Mouse (Mus musculus) cerebellum, adult 2 months (tissue): ENCODE data around the gene Xpnpep1. TPM values are rescaled to one million over a fixed set of nuclear protein-coding genes. Genes with fewer than 3 reads are reported as not detected.

Source experiments
- DNase-seq, 2 experiments: peaks; one replicate each; pipeline ENCODE4 v3.0.0; 2021
- H3K27ac ChIP-seq: fragments of 200-500 bp; 2 replicates; pipeline ENCODE4 v1.5.1; 2012; ENCODE audit warnings: low read length, control low read depth, inconsistent platforms; ENCODE audit not compliant: insufficient read depth
- H3K27me3 ChIP-seq: fragments of 200-500 bp; 2 replicates; pipeline ENCODE4 v1.6.1; 2012; ENCODE audit warnings: inconsistent platforms, mild to moderate bottlenecking, low read length, moderate library complexity; ENCODE audit not compliant: control insufficient read depth, insufficient read depth
- H3K4me1 ChIP-seq: fragments of 200-500 bp; 2 replicates; pipeline ENCODE4 v1.6.1; 2011; ENCODE audit warnings: low read length; ENCODE audit not compliant: control insufficient read depth, insufficient read depth
- H3K4me3 ChIP-seq: fragments of 200-500 bp; replicated peaks from 2 replicates; pipeline ENCODE3; 2011; ENCODE audit warnings: mild to moderate bottlenecking, low read depth, low read length, control low read depth; ENCODE audit not compliant: insufficient read depth
- CTCF ChIP-seq: fragments of 200-500 bp; IDR thresholded peaks from 2 replicates; pipeline ENCODE4 v1.5.1; 2011; ENCODE audit warnings: low read depth, mild to moderate bottlenecking, control low read depth, low read length, moderate library complexity, borderline replicate concordance; ENCODE audit not compliant: insufficient read depth
- POLR2A ChIP-seq: fragments of 200-500 bp; IDR thresholded peaks from 2 replicates; pipeline ENCODE4 v1.6.1; 2011; ENCODE audit warnings: low read length, control low read depth, borderline replicate concordance; ENCODE audit not compliant: insufficient read depth
- WGBS: fragments of 180-500 bp; shearing (Covaris S2); methylation state at CpG from one replicate; pipeline ENCODE4 v1.1.7; 2018; 5-methylcytosine and 5-hydroxymethylcytosine counted together
- polyA plus RNA-seq: library from polyadenylated mRNA; depleted of rRNA; stranded (reverse); fragments of >200 nt; gene quantifications from 2 replicates; pipeline ENCODE4 v1.2.3, GENCODE M21; 2012; rRNA removed

The Xpnpep1 gene
- polyA plus RNA-seq, 1 experiment = 58.8 TPM

DNA sequence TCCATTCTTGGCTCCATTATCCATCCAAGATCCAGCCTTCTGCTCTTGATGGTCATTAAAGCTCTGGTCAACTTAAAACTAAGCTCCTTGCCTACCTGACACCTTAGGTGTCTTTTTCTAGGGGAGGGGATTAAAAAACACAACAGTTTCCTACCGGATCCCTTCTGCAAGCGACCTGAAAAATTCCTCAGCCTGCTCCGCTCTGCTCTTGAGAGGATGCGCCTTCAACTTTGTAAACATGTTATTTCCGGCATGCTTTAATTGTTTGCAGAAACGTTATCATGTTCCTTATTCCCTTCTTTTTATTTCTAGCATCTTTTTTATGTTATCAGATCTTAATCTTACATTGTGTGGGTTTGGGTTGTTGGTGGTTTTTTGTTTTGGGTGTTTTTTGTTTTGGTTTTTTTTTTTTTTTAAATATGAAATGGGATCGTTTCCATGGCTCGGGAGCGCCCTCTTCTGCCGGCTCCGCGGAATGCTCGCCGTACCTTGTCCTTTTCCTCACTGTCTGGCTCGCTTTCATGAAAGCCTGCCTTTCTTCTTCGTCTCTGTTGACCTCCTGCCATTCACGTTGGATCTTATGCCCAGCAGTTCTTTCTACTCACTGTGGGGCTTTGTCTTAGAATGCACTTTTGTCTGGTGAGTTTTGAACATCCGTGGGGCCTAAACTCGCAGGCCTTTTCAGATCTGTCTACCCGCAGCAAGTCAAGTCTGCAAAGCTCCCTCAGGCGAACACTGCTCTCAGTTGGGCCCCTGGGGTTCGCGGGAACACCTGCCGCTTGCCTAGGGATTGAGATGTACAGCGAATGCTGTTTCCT lies 117.1 kb downstream of the Xpnpep1 start:
- WGBS = 14% methylated on average over 25 of the region's 25 CpGs

DNA sequence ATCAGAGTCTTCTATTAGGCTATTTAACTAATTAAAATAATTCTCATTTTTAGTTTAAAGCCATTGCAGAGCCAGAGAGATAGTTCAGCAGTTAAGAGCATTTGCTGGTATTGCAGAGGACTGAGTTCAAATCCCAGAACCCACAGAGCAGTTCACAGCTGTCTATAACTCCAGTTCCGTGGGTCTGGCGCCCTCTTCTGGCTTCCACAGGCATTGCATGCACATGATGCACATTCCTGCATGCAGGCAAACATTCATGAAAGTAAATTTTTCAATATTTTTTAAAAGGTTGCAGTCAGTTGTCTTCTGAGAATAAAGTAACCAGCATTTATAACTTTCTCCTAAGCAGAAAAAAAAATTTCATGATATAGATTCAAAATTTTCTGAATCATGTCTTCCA lies 135.8 kb downstream of the Xpnpep1 start:
- no peaks in the 10 kb centered on the region for H3K4me1 ChIP-seq
- TF ChIP-seq CTCF = no peak
- TF ChIP-seq POLR2A = no peak
- no peak overlapping the region for H3K27ac ChIP-seq
- no peak for DNase-seq
- H3K4me3 ChIP-seq = no peak overlapping the region
- WGBS = 27% methylated on average over 2 of the region's 2 CpGs
- no peaks in the 10 kb centered on the region; the same call in 1 of the 2 replicates for H3K27me3 ChIP-seq

More for the DNA sequence above, 117.1 kb downstream of the Xpnpep1 start:
- Histone ChIP-seq H3K27ac (no peak overlapping the region), H3K27me3 (no peaks in the 10 kb centered on the region), H3K4me1 (no peaks in the 10 kb centered on the region), H3K4me3 (no peak overlapping the region)
- peak; percentile 23 to 51 for DNase-seq
- TF ChIP-seq POLR2A (no peak), CTCF (peak; percentile 52; the same call in 1 of the 2 replicates)

DNA sequence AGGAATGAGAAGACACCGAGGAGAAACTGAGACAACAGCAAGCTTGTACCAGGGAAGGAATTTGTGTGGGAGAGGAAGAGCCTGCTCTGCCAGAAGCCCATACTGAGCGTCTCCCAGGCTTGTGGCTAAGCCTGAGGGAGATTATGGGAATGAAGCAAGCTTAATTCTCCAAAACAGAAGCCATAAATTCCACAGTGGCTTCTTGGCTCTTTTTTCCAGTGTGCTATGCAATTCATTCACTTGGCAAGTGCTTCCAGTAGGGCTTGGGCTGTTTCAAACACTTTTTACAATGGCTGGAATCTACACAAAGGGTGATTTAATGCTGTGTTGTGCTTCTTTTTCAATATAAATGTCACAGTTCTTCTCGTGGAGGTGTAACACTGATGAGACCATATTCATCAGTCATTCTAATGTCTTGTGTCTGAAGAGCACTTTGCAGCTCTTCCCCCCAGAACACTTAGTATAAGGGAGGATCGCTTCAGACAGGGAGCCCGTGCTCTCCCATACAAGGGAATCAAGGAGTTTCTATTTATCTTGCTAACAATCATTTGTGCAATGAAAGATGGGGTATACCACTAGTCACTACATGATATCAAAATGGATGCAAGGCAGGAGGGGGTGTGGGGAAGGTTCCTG lies 148.1 kb downstream of the Xpnpep1 start:
- WGBS = 73% methylated on average over 5 of the region's 5 CpGs
- TF ChIP-seq POLR2A (no peak), CTCF (no peak)

More for the DNA sequence above, 148.1 kb downstream of the Xpnpep1 start:
- Histone ChIP-seq H3K4me1 (no peaks in the 10 kb centered on the region), H3K4me3 (no peak overlapping the region), H3K27ac (no peak overlapping the region), H3K27me3 (no peaks in the 10 kb centered on the region)
- no peak for DNase-seq

Other genes with a start within 250 kb of the Xpnpep1 start
- 80.2 and 89.4 TPM in 2 replicates for gene Add3, start 100.2 kb upstream of the Xpnpep1 start, polyA plus RNA-seq